Mouse (Mus musculus) embryonic facial prominence, embryonic 11.5 days (tissue): ENCODE results near the gene Erich6. TPM values are rescaled to one million over a fixed set of nuclear protein-coding genes. Genes with fewer than 3 reads are reported as not detected.

Experiments used
- polyA plus RNA-seq: library from polyadenylated mRNA; unstranded; fragments of >200 nt; fragmentation: Nextera tagmentation; extraction: Ambion mirVana; gene quantifications from 2 replicates; pipeline ENCODE4 v1.2.1, GENCODE M21; 2014

The Erich6 gene
- polyA plus RNA-seq, 1 experiment from 2014 or later = not detected

Other genes starting within 250 kb of the Erich6 start
- 10.9 and 12.8 TPM in 2 replicates for gene Tsc22d2, start 222.5 kb downstream of the Erich6 start, polyA plus RNA-seq
- gene Eif2a, start 111.4 kb downstream of the Erich6 start, polyA plus RNA-seq = 68.2 and 70.3 TPM in 2 replicates
- gene Serp1, start 111.3 kb downstream of the Erich6 start, polyA plus RNA-seq = 166 and 185 TPM in 2 replicates
- gene Selenot, start 60.6 kb downstream of the Erich6 start, polyA plus RNA-seq = 23.8 and 24.2 TPM in 2 replicates
- 3.2 and 4.1 TPM in 2 replicates for gene Siah2, start 55.2 kb upstream of the Erich6 start, polyA plus RNA-seq
- not detected in 2 replicates for gene Mindy4b-ps, start 185.1 kb upstream of the Erich6 start, polyA plus RNA-seq
- 1.0 and 2.0 TPM in 2 replicates for gene Clrn1, start 248.1 kb upstream of the Erich6 start, polyA plus RNA-seq